25 mouse cellular contexts compared by ENCODE assay signal in genomic region chr2:28706106-28706636, GRCm38 (mm10). TPM values are rescaled to one million over a fixed set of nuclear protein-coding genes. Genes with fewer than 3 reads are reported as not detected.
A peak's percentile ranks its signal among the peaks of the same experiment; 100 is the strongest.
DNase-seq lines count a peak whose midpoint lies in the region; ATAC-seq and TF ChIP-seq lines count a peak whose summit lies in the region.
"Had no signal": no experiment of that assay in that cellular context is flagged by ENCODE, and none has a peak within 500 bp of the region (broad histone marks: within the 10 kb centered on the region; RNA-seq: fewer than 3 reads in every experiment).

No protein-coding gene starts in this region.

- peaks cover 40% of the 10 kb centered on the region for H3K4me1 ChIP-seq in liver, embryonic 13.5 days (replicated peaks)
- peaks cover 6% of the 10 kb centered on the region; the same call in 1 of the 2 replicates for H3K4me1 ChIP-seq in midbrain, embryonic 16.5 days (ENCODE audit: control insufficient read depth, insufficient read depth, low read length)
- no peaks in the 10 kb centered on the region for H3K4me1 ChIP-seq in midbrain, postnatal 0 days (ENCODE audit: insufficient read depth, low read length)
- peaks cover 54% of the 10 kb centered on the region for H3K4me1 ChIP-seq in limb, embryonic 10.5 days
- H3K4me1 ChIP-seq: forebrain, embryonic 15.5 days had no signal

- H3K4me2 ChIP-seq in liver, embryonic 13.5 days, result no peak overlapping the region
- no peak overlapping the region for H3K4me2 ChIP-seq in midbrain, embryonic 16.5 days (ENCODE audit: low read length)
- H3K4me2 ChIP-seq in midbrain, postnatal 0 days (ENCODE audit: low read depth, low read length, poor library complexity, severe bottlenecking), result no peak overlapping the region
- H3K4me2 ChIP-seq: embryonic facial prominence, embryonic 12.5 days; forebrain, embryonic 12.5 days; forebrain, embryonic 15.5 days; hindbrain, embryonic 12.5 days; hindbrain, embryonic 15.5 days had no signal

- peak overlapping the region; percentile 1; the same call in 1 of the 2 replicates for H3K9ac ChIP-seq in liver, embryonic 13.5 days
- H3K9ac ChIP-seq in midbrain, embryonic 16.5 days (ENCODE audit: low read depth, low read length), result no peak overlapping the region
- H3K9ac ChIP-seq in midbrain, postnatal 0 days (replicated peaks; ENCODE audit: low read length, poor library complexity, severe bottlenecking), result no peak overlapping the region
- H3K9ac ChIP-seq: embryonic facial prominence, embryonic 12.5 days; forebrain, embryonic 12.5 days; forebrain, embryonic 15.5 days; hindbrain, embryonic 12.5 days; hindbrain, embryonic 15.5 days had no signal

- H3K4me3 ChIP-seq in liver, embryonic 13.5 days (replicated peaks), result no peak overlapping the region
- no peak overlapping the region for H3K4me3 ChIP-seq in midbrain, embryonic 16.5 days (ENCODE audit: low read depth, low read length)
- H3K4me3 ChIP-seq in midbrain, postnatal 0 days (ENCODE audit: low read depth, low read length), result no peak overlapping the region
- H3K4me3 ChIP-seq in limb, embryonic 10.5 days, result no peak overlapping the region
- H3K4me3 ChIP-seq: embryonic facial prominence, embryonic 12.5 days; erythroblast, embryonic 14.5 days; forebrain, embryonic 12.5 days; forebrain, embryonic 15.5 days; hindbrain, embryonic 12.5 days; hindbrain, embryonic 15.5 days had no signal

- no peaks in the 10 kb centered on the region for H3K9me3 ChIP-seq in liver, embryonic 13.5 days (replicated peaks)
- no peaks in the 10 kb centered on the region for H3K9me3 ChIP-seq in midbrain, embryonic 16.5 days (replicated peaks; ENCODE audit: control insufficient read depth, low read length, poor library complexity, severe bottlenecking)
- no peaks in the 10 kb centered on the region for H3K9me3 ChIP-seq in midbrain, postnatal 0 days (ENCODE audit: low read length)
- H3K9me3 ChIP-seq in limb, embryonic 10.5 days (replicated peaks), result no peaks in the 10 kb centered on the region
- H3K9me3 ChIP-seq: embryonic facial prominence, embryonic 12.5 days; forebrain, embryonic 12.5 days; forebrain, embryonic 15.5 days; hindbrain, embryonic 12.5 days; hindbrain, embryonic 15.5 days had no signal

- H3K27me3 ChIP-seq in liver, embryonic 13.5 days, result no peaks in the 10 kb centered on the region
- no peaks in the 10 kb centered on the region for H3K27me3 ChIP-seq in midbrain, embryonic 16.5 days (ENCODE audit: control insufficient read depth, insufficient read depth, low read depth, low read length)
- H3K27me3 ChIP-seq in midbrain, postnatal 0 days (ENCODE audit: insufficient read depth, low read length), result no peaks in the 10 kb centered on the region
- peaks cover 8% of the 10 kb centered on the region for H3K27me3 ChIP-seq in limb, embryonic 10.5 days (ENCODE audit: low read depth, poor library complexity, severe bottlenecking)
- H3K27me3 ChIP-seq: CH12.LX; embryonic facial prominence, embryonic 12.5 days; forebrain, embryonic 15.5 days; hindbrain, embryonic 15.5 days had no signal

- H3K27ac ChIP-seq in liver, embryonic 13.5 days, result no peak overlapping the region
- 0 out of 2 replicates have a peak overlapping the region, but pooled peaks have one; percentile 23 for H3K27ac ChIP-seq in midbrain, embryonic 16.5 days (ENCODE audit: low read length)
- no peak overlapping the region for H3K27ac ChIP-seq in midbrain, postnatal 0 days (ENCODE audit: low read depth, low read length)
- 0 out of 2 replicates have a peak overlapping the region, but pooled peaks have one; percentile 16 for H3K27ac ChIP-seq in limb, embryonic 10.5 days
- H3K27ac ChIP-seq: embryonic facial prominence, embryonic 12.5 days; forebrain, embryonic 12.5 days; forebrain, embryonic 15.5 days; hindbrain, embryonic 12.5 days; hindbrain, embryonic 15.5 days had no signal

- WGBS in liver, embryonic 13.5 days (ENCODE audit: insufficient replicate concordance), result 50% methylated on average over 8 of the region's 8 CpGs
- WGBS in midbrain, embryonic 16.5 days, result 60% methylated on average over 8 of the region's 8 CpGs
- WGBS in midbrain, postnatal 0 days, result 51% methylated on average over 8 of the region's 8 CpGs
- WGBS in limb, embryonic 10.5 days, result 40% methylated on average over 8 of the region's 8 CpGs

- DNase-seq in liver, embryonic 13.5 days, result no peak
- no peak for DNase-seq in liver
- DNase-seq in midbrain, postnatal 0 days (ENCODE audit: low spot score), result no peak
- DNase-seq in limb, embryonic 10.5 days (ENCODE audit: low spot score), result no peak
- no peak for DNase-seq in urinary bladder, postnatal 10 days (ENCODE audit: low spot score)
- DNase-seq in urinary bladder, postnatal 25 days (ENCODE audit: low spot score), result no peak
- DNase-seq: adrenal gland, postnatal 10 days; adrenal gland, postnatal 36 days; B cell, adult 2 months; cerebellum, adult 18-20 months; cerebellum, adult 9-10 months; cerebellum, postnatal 14 days; gastrocnemius, postnatal 25 days; heart, adult 18-20 months had no signal

- no peak for ATAC-seq in liver, embryonic 13.5 days (ENCODE audit: low read depth)
- 0 out of 2 replicates have a peak, but pooled peaks have one; percentile 17 for ATAC-seq in midbrain, embryonic 16.5 days
- ATAC-seq in midbrain, postnatal 0 days (ENCODE audit: low FRiP score), result no peak
- ATAC-seq: forebrain, embryonic 15.5 days; Patski had no signal

- H3K36me3 ChIP-seq in liver, embryonic 13.5 days, result no peaks in the 10 kb centered on the region
- H3K36me3 ChIP-seq in midbrain, embryonic 16.5 days (ENCODE audit: control insufficient read depth, insufficient read depth, low read length), result no peaks in the 10 kb centered on the region
- no peaks in the 10 kb centered on the region for H3K36me3 ChIP-seq in midbrain, postnatal 0 days (ENCODE audit: insufficient read depth, low read length)
- H3K36me3 ChIP-seq in limb, embryonic 10.5 days, result no peaks in the 10 kb centered on the region
- H3K36me3 ChIP-seq: embryonic facial prominence, embryonic 12.5 days; forebrain, embryonic 12.5 days; forebrain, embryonic 15.5 days; hindbrain, embryonic 12.5 days; hindbrain, embryonic 15.5 days had no signal

- TF ChIP-seq CTCF in midbrain, postnatal 0 days (IDR thresholded peaks at IDR 0.05), result no peak

RNA-seq across cellular contexts. Expression of gene Ak8, which starts 6.2 kb away (rescaled TPM):
- polyA plus RNA-seq in liver, embryonic 13.5 days (2015; fragmentation: Nextera tagmentation; extraction: Ambion mirVana), result 0.16 and 0.34 TPM in 2 replicates
- polyA plus RNA-seq in midbrain, embryonic 16.5 days (2015; fragmentation: Nextera tagmentation; extraction: Ambion mirVana), result 3.4 and 4.5 TPM in 2 replicates
- 2.3 and 2.8 TPM in 2 replicates for total RNA-seq in midbrain, postnatal 0 days (2014; rRNA removed)
- polyA plus RNA-seq in midbrain, postnatal 0 days (2015; fragmentation: Nextera tagmentation; extraction: Ambion mirVana), result 4.9 and 5.3 TPM in 2 replicates
- 0.41 and 0.58 TPM in 2 replicates for polyA plus RNA-seq in limb, embryonic 10.5 days (2016; fragmentation: Nextera tagmentation; extraction: Ambion mirVana)
- total RNA-seq: gastrocnemius, adult 8-10 months; heart, adult 18-20 months; heart, postnatal 25 days had no signal
- polyA plus RNA-seq: erythroblast, embryonic 14.5 days had no signal

RNA-seq across cellular contexts. Expression of gene Spaca9, which starts 6.6 kb away (rescaled TPM):
- polyA plus RNA-seq in liver, embryonic 13.5 days (2015; fragmentation: Nextera tagmentation; extraction: Ambion mirVana), result 2.0 and 2.4 TPM in 2 replicates
- 1.8 and 2.8 TPM in 2 replicates for polyA plus RNA-seq in midbrain, embryonic 16.5 days (2015; fragmentation: Nextera tagmentation; extraction: Ambion mirVana)
- not detected in 2 replicates for total RNA-seq in midbrain, postnatal 0 days (2014; rRNA removed)
- 2.5 and 2.7 TPM in 2 replicates for polyA plus RNA-seq in midbrain, postnatal 0 days (2015; fragmentation: Nextera tagmentation; extraction: Ambion mirVana)
- polyA plus RNA-seq in limb, embryonic 10.5 days (2016; fragmentation: Nextera tagmentation; extraction: Ambion mirVana), result 2.5 and 2.8 TPM in 2 replicates
- total RNA-seq: gastrocnemius, adult 8-10 months; gastrocnemius, postnatal 25 days; heart, adult 18-20 months had no signal
- polyA plus RNA-seq: erythroblast, embryonic 14.5 days had no signal

Comparison
In these comparisons a context has a peak if more than half of its experiments do, and no peak if none do; other contexts are left out.
1. H3K27ac ChIP-seq: peak in midbrain, embryonic 16.5 days (single experiment) and limb, embryonic 10.5 days (single experiment); none in liver, embryonic 13.5 days (single experiment) and midbrain, postnatal 0 days (single experiment).